Mouse (Mus musculus) G1E (cell line): ENCODE measurements around the gene Zrsr1.

Experiments
- CTCF ChIP-seq: IDR thresholded peaks from 2 replicates; pipeline ENCODE4 v1.5.1; 2012; ENCODE audit warnings: low read depth, low read length, inconsistent platforms, mixed read lengths
- GATA1 ChIP-seq: IDR thresholded peaks from 2 replicates; pipeline ENCODE4 v1.6.1; 2012; ENCODE audit warnings: borderline replicate concordance, low read length, inconsistent platforms, mixed read lengths

DNA sequence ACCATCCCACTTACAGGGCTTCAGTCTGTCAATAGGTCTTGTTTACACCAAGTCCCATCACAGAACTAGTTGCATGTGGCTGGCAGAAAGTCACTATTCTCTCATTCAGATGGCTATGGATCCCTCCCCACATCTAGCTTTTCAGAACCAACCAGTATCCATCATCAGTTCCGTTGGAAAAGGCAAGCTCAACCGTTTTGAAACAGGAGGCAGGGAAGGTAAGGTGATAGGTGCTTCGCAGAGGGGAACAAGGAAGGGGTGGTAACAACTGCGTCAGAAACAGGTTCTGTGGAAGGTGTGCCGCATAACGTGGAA lies 35.3 kb downstream of the Zrsr1 start:
- TF ChIP-seq CTCF (no peak), GATA1 (no peak)
